Mouse (Mus musculus) lung, postnatal 4 days (tissue): ENCODE results near the gene 6430531B16Rik.

Experiments used
- DNase-seq, 2 experiments: peaks; one replicate each; pipeline ENCODE4 v3.0.0; 2021

Gene 6430531B16Rik

GRCm38 (mm10) chr7:139936705-139937104, 41.9 kb downstream of the 6430531B16Rik start:
- no peak for DNase-seq

GRCm38 (mm10) chr7:139930732-139931131, 47.8 kb downstream of the 6430531B16Rik start:
- peak in 1 of 2 experiments; percentile 43 for DNase-seq
